Mouse (Mus musculus): ENCODE measurements around the gene Oser1.

- TF ChIP-seq POLR2A (IDR thresholded peaks at IDR 0.05; ENCODE audit: low read depth, low read length) (no peak), CTCF (IDR thresholded peaks at IDR 0.05; ENCODE audit: borderline replicate concordance, insufficient read depth, low read length) (no peak)
Observed at GRCm38 (mm10) chr2:163464562-163464961, 40.1 kb upstream of the Oser1 start.
